Mouse (Mus musculus): Measurements from ENCODE around the gene Nedd4. TPM values are rescaled to one million over a fixed set of nuclear protein-coding genes. Genes with fewer than 3 reads are reported as not detected.

The Nedd4 gene
- total and polyA plus RNA-seq, 3 experiments: 167 to 583 (median 216) TPM

GRCm38 (mm10) chr9:72710060-72710459, 47.9 kb downstream of the Nedd4 start:
- Histone ChIP-seq H3K79me2 (ENCODE audit: control insufficient read depth, insufficient read depth, low read length, poor library complexity) (0 out of 2 replicates have a peak, but pooled peaks cover 2% of the 10 kb centered on the region), H3K27ac (ENCODE audit: control insufficient read depth, low read depth, low read length) (no peak overlapping the region), H3K9ac (ENCODE audit: control insufficient read depth, low read depth, low read length, poor library complexity, severe bottlenecking) (no peak overlapping the region), H3K4me3 (ENCODE audit: control insufficient read depth in 1 of 2, insufficient read depth in 1 of 2, low read depth in 2 of 2, low read length in 2 of 2) (no peak overlapping the region), H3K27me3 (ENCODE audit: control insufficient read depth in 1 of 2, insufficient read depth in 2 of 2, low read length in 2 of 2) (no peaks in the 10 kb centered on the region), H3K9me3 (replicated peaks; ENCODE audit: insufficient read depth, low read length) (no peaks in the 10 kb centered on the region), H3K4me1 (ENCODE audit: control insufficient read depth in 1 of 2, insufficient read depth in 2 of 2, low read length in 2 of 2) (no peaks in the 10 kb centered on the region), H3K36me3 (ENCODE audit: control insufficient read depth in 1 of 2, insufficient read depth in 2 of 2, low read length in 2 of 2) (peaks cover 4 to 72% of the 10 kb centered on the region in 2 experiments; a peak in 3 of 4 replicates)
- no peak for TF ChIP-seq GABPA (IDR thresholded peaks at IDR 0.05; ENCODE audit: low read depth, low read length)
- no peak for TF ChIP-seq TAL1 (IDR thresholded peaks at IDR 0.05; ENCODE audit: low read length)
- TF ChIP-seq USF1 (IDR thresholded peaks at IDR 0.05; ENCODE audit: low read depth, low read length): no peak
- no peak for TF ChIP-seq HCFC1 (IDR thresholded peaks at IDR 0.05; ENCODE audit: low read depth, low read length)
- TF ChIP-seq E2F4 (IDR thresholded peaks at IDR 0.05; ENCODE audit: borderline replicate concordance, low read depth, low read length): no peak
- TF ChIP-seq SMC3 (IDR thresholded peaks at IDR 0.05; ENCODE audit: low read depth, low read length): no peak
- TF ChIP-seq CTCF (IDR thresholded peaks at IDR 0.05 in 2 of 3, conservative IDR thresholded peaks at IDR 0.05 in 1 of 3; ENCODE audit: control insufficient read depth in 1 of 3, insufficient read depth in 1 of 3, low read depth in 2 of 3, low read length in 3 of 3, poor library complexity in 1 of 3, severe bottlenecking in 1 of 3): no peak
- DNase-seq (ENCODE audit: low read depth, low spot score): no peak

GRCm38 (mm10) chr9:72714945-72715344, 52.8 kb downstream of the Nedd4 start:
- H3K4me1 ChIP-seq (ENCODE audit: control insufficient read depth in 1 of 2, insufficient read depth in 2 of 2, low read length in 2 of 2): peaks cover 2 to 10% of the 10 kb centered on the region in 2 experiments; a peak in 3 of 4 replicates
- no peaks in the 10 kb centered on the region; the same call in 1 of the 2 replicates for H3K79me2 ChIP-seq (ENCODE audit: control insufficient read depth, insufficient read depth, low read length, poor library complexity)
- H3K36me3 ChIP-seq (ENCODE audit: control insufficient read depth in 1 of 2, insufficient read depth in 2 of 2, low read length in 2 of 2): peaks cover 25 to 65% of the 10 kb centered on the region in 2 experiments
- H3K4me3 ChIP-seq (ENCODE audit: control insufficient read depth in 1 of 2, insufficient read depth in 1 of 2, low read depth in 2 of 2, low read length in 2 of 2): no peak overlapping the region
- no peak overlapping the region for H3K27ac ChIP-seq (ENCODE audit: control insufficient read depth, low read depth, low read length)
- H3K27me3 ChIP-seq (ENCODE audit: control insufficient read depth in 1 of 2, insufficient read depth in 2 of 2, low read length in 2 of 2): no peaks in the 10 kb centered on the region
- TF ChIP-seq CHD2 (IDR thresholded peaks at IDR 0.05; ENCODE audit: low read length) (no peak), POLR2A (IDR thresholded peaks at IDR 0.05; ENCODE audit: control insufficient read depth in 1 of 2, insufficient read depth in 1 of 2, low read depth in 1 of 2, low read length in 2 of 2, poor library complexity in 1 of 2) (no peak), ETS1 (IDR thresholded peaks at IDR 0.05; ENCODE audit: low read depth, low read length) (no peak), CHD1 (IDR thresholded peaks at IDR 0.05; ENCODE audit: low read depth, low read length) (no peak), NELFE (IDR thresholded peaks at IDR 0.05; ENCODE audit: low read depth, low read length) (no peak), POLR2AphosphoS5 (IDR thresholded peaks at IDR 0.05; ENCODE audit: borderline replicate concordance, low read depth, low read length) (no peak), RAD21 (IDR thresholded peaks at IDR 0.05; ENCODE audit: low read depth, low read length) (no peak), RCOR1 (IDR thresholded peaks at IDR 0.05; ENCODE audit: low read depth, low read length) (no peak), TBP (IDR thresholded peaks at IDR 0.05; ENCODE audit: low read depth, low read length) (no peak), ZKSCAN1 (IDR thresholded peaks at IDR 0.05; ENCODE audit: low read depth, low read length) (no peak), EP300 (IDR thresholded peaks at IDR 0.05; ENCODE audit: low read depth in 1 of 2, low read length in 2 of 2) (no peak)
- DNase-seq (ENCODE audit: low read depth, low spot score): no peak
- H3K9me3 ChIP-seq (replicated peaks; ENCODE audit: insufficient read depth, low read length): no peaks in the 10 kb centered on the region
- no peak overlapping the region for H3K9ac ChIP-seq (ENCODE audit: control insufficient read depth, low read depth, low read length, poor library complexity, severe bottlenecking)
